Comparison of ENCODE assay signal across 8 mouse cellular contexts in the genomic region with DNA sequence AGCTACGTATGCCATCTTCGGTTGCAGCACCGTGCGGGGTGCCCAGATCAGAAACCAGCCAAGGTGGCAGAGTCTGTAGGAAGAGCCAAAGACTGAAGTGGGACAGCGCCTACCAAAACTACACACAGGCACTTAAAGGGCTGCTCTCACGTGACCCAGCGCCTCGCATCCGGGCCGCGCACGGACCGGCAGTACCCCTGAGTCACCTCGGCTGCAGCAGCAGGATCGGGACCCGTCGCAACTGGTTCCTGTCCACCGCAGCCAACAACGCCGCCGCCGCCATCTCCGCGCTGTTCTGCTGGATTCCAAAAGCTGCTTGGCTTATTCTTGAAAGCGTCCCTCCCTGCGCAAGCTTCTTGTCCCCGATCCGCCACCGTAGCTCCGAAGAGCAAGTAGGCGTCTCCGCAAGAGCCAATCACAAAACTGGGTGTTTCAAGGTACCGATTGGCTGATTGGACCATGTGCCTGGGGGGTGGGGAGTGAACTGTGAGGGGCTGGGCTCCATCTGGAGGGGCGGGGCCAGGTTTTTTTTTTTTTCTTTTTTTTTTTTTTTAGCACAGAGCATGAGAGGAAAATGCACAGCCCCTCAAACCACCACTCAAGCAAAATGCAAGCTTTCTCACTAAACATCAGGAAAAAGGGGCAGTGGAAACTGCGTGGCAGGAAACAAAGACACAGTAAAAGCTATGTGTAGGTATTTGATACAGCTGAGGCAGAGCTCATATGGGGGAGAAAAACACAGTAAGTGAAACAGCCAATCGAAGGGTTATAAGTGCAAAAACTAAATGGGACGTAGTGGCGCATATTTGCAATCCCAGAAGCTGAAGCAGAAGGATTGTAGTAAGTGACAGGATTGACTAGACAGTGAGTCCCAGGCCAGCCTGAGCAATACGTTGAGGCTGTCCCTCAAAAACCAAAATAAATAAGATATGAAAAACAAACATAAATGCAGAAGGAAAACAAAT. TPM values are rescaled to one million over a fixed set of nuclear protein-coding genes. Genes with fewer than 3 reads are reported as not detected.
DNase-seq lines count a peak whose midpoint lies in the region; ATAC-seq lines count a peak whose summit lies in the region.

A gene (minus strand): TSS at position 404 of the 965 bp plus-strand sequence.

- peak within 1 kb of the TSS; percentile 72 for H3K4me2 ChIP-seq in hindbrain, embryonic 12.5 days (replicated peaks)

- H3K9me3 ChIP-seq in hindbrain, embryonic 12.5 days (replicated peaks): no peaks in the 10 kb centered on the region

- peak within 1 kb of the TSS; percentile 90 for H3K27ac ChIP-seq in hindbrain, embryonic 12.5 days

- peak; percentile 96 for DNase-seq in NIH3T3 (ENCODE audit: low read depth)
- peak; percentile 96 to 97 for DNase-seq in cerebellum, postnatal 10 days
- peak; percentile 95 to 96 for DNase-seq in frontal cortex, postnatal 10 days (ENCODE audit: low spot score in 2 of 2)
- peak; percentile 97 to 98 for DNase-seq in layer of hippocampus, postnatal 14 days (ENCODE audit: low spot score in 2 of 2)
- peak; percentile 92 for DNase-seq in lung, postnatal 14 days
- peak; percentile 96 for DNase-seq in retina, adult 2 months (ENCODE audit: low read depth, low spot score)
- peak; percentile 90 to 92 for DNase-seq in thymus, postnatal 36 days

- 5% methylated on average over 39 of the region's 39 CpGs for WGBS in hindbrain, embryonic 12.5 days

- H3K4me3 ChIP-seq in hindbrain, embryonic 12.5 days: peak within 1 kb of the TSS; percentile 74

- ATAC-seq in hindbrain, embryonic 12.5 days (ENCODE audit: low FRiP score): peak; percentile 100

- no peaks in the 10 kb centered on the region for H3K27me3 ChIP-seq in hindbrain, embryonic 12.5 days

- no peaks in the 10 kb centered on the region for H3K36me3 ChIP-seq in hindbrain, embryonic 12.5 days

- peaks cover 7% of the 10 kb centered on the region; the same call in 1 of the 2 replicates for H3K4me1 ChIP-seq in hindbrain, embryonic 12.5 days

- H3K9ac ChIP-seq in hindbrain, embryonic 12.5 days: peak within 1 kb of the TSS; percentile 80

RNA-seq across cellular contexts. Expression of the gene that starts here (rescaled TPM):
- polyA plus RNA-seq in hindbrain, embryonic 12.5 days (2016; fragmentation: Nextera tagmentation; extraction: Ambion mirVana): 33.2 and 38.2 TPM in 2 replicates
- total RNA-seq in layer of hippocampus, postnatal 14 days (2021): 10 to 100 TPM; 34.3 to 45.2 TPM

Comparison
In these comparisons a context has a peak if more than half of its experiments do, and no peak if none do; other contexts are left out.
1. Peak in every context shown above with its lines: DNase-seq, ATAC-seq, H3K4me3 ChIP-seq and H3K27ac ChIP-seq.